Mouse (Mus musculus) brown adipose tissue, adult 24 weeks (tissue): ENCODE results near the gene Ptchd3. TPM values are rescaled to one million over a fixed set of nuclear protein-coding genes. Genes with fewer than 3 reads are reported as not detected.

Experiments used
- H3K27ac ChIP-seq: fragments of 200-500 bp; replicated peaks from 2 replicates; pipeline ENCODE4 v1.5.1; 2012; ENCODE audit warnings: low read depth, mild to moderate bottlenecking, low read length
- H3K4me1 ChIP-seq: fragments of 200-500 bp; 2 replicates; pipeline ENCODE4 v1.6.1; 2012; ENCODE audit warnings: low read length, mixed read lengths; ENCODE audit not compliant: control insufficient read depth, insufficient read depth, insufficient read length
- H3K4me3 ChIP-seq: fragments of 200-500 bp; 2 replicates; pipeline ENCODE4 v1.5.1; 2012; ENCODE audit warnings: low read depth, mild to moderate bottlenecking, low read length, moderate library complexity; ENCODE audit not compliant: insufficient read depth
- polyA plus RNA-seq: library from polyadenylated mRNA; stranded (reverse); fragments of >200 nt; gene quantifications from 2 replicates; pipeline ENCODE4 v1.2.4, GENCODE M21; 2012; ENCODE audit not compliant: missing spikeins, insufficient read depth, insufficient read length

The Ptchd3 gene
- not detected in 2 replicates for polyA plus RNA-seq

DNA sequence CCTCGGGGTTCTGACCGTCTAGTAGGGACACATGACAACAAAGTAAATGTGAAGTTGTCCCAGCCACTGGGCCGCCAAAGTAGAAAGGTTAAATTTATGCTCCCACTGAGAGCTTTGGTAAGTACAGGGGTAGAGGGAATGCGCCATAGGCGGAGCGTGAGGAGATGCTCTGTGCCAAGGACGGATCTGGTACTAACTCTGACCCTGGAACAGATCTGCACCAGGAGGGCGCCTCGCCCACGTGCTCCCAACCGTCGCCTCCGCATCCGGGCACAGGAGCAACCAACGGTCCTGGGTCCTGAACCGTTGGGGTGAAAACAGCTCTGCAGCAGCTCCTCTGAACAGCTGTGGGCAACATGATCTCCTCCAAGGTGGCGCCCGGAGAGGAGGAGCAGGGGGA, at the start of gene Ptchd3:
Gene Ptchd3 (plus strand): TSS at position 301 of the 400 bp plus-strand sequence.
- no peaks in the 10 kb centered on the region for H3K4me1 ChIP-seq
- no peak within 1 kb of the TSS for H3K27ac ChIP-seq
- H3K4me3 ChIP-seq = no peak within 1 kb of the TSS

DNA sequence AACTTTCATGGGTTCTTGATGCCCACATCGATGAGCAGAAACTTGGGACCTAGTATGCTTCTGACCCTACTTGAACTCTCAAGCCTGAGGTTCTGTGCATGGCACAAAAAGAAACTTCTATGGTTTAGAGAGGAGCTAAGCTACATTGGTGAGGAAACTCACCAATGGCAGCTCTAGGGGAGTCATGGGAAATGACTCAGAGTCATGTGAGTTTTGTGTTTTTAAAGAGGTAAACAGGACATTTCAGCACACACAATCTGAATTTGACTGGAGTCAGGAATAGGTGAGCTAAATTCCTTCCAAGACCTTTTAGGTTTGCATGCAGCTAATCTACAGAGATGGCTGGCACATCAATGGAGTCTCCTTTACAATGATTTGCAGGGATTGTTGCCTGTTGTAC, 48.2 kb upstream of the Ptchd3 start:
- Histone ChIP-seq H3K27ac (no peak overlapping the region), H3K4me1 (no peaks in the 10 kb centered on the region), H3K4me3 (no peak overlapping the region)

- H3K4me1 ChIP-seq = peaks cover 6% of the 10 kb centered on the region
- no peak overlapping the region for H3K27ac ChIP-seq
- no peak overlapping the region for H3K4me3 ChIP-seq
These were observed 42.6 kb upstream of the Ptchd3 start for GRCm38 (mm10) chr11:121787456-121787855.

- H3K4me3 ChIP-seq = no peak overlapping the region
- H3K4me1 ChIP-seq = peaks cover 6% of the 10 kb centered on the region
- H3K27ac ChIP-seq = no peak overlapping the region
These were observed 40.5 kb upstream of the Ptchd3 start for GRCm38 (mm10) chr11:121789566-121789965.

DNA sequence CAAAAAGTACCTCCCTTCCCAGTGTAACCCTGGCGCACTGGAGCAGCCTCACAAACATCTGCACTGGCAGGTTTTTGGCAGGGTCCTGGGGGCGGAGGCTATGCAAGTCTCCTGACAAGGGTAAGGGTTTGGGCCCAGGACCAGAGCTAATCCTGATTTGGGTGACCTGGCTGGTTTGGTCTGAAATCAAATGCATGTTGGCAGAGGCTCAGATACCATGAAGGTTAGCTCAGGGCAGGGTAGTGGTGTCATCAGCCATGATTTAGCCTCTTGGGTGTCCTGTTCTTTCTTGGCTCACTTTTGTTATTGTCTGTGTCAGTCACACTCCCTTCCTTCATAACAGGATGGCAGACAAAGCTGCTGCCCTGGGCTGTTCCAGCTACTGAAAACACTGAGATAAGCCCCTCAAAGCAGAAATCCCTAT, 39.4 kb upstream of the Ptchd3 start:
- Histone ChIP-seq H3K4me1 (peaks cover 6% of the 10 kb centered on the region), H3K27ac (no peak overlapping the region; the same call in 1 of the 2 replicates), H3K4me3 (no peak overlapping the region)

DNA sequence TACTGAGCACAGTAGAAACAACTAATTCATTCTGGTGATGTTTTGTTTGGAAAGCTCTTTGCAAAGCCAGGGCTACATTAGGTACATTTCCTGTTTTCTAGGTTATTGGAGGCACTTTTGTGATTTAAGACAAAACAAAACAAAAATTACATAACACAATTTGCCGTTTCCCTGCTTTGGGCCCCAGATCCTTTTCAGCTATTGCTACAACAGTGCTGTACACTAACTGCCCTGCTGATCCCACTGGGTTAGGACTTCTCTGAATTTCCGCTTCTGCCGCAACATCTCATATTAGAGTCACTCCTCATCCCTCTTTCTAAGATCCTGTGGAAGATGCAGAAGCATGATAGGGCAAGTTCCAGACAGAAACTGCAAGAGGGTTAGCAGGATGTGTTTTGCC, 38.6 kb upstream of the Ptchd3 start:
- peak overlapping the region; percentile 15; the same call in 1 of the 2 replicates for H3K27ac ChIP-seq
- H3K4me3 ChIP-seq = no peak overlapping the region
- peaks cover 6% of the 10 kb centered on the region for H3K4me1 ChIP-seq

DNA sequence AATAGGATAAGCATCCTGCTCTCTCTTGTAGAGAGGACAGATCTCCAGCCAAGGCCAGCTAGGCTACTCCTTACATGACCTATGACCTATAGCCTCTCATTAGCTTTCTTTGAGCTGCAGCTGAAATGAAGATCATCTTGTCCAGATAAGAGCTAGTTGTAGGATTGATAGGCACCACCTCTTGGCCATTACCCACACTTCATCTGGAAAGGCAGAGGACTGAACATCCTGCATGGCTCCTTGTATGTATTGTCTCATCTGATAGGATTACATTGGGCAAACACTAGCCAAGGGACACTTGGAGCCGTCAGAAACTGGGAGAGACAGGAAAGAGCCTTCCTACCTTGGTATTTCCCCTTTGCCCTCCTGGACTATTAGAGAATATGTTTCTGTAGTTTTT, 38.1 kb upstream of the Ptchd3 start:
- Histone ChIP-seq H3K4me3 (no peak overlapping the region), H3K4me1 (peaks cover 6% of the 10 kb centered on the region), H3K27ac (peak overlapping the region; percentile 15; the same call in 1 of the 2 replicates)

DNA sequence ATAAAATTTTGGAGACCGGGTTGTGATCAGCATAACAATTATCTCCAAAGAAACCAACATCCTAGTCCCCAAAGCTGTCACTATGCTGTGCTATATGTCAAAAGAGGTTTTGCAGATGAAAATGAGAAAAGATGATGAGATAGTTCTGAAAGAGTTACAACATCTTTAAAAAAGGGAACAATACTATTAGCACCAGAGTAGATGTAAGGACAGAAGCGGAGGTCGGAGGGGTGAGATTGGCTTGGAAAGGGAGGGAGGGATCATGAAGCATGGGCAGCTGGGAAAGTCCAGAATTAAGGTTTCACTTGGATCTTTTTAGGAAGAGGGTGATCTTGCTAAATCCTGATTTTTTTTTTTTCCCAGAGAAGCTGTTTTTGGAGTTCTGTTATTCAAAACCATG, 36.5 kb upstream of the Ptchd3 start:
- Histone ChIP-seq H3K4me3 (no peak overlapping the region), H3K4me1 (peaks cover 6% of the 10 kb centered on the region), H3K27ac (no peak overlapping the region; the same call in 1 of the 2 replicates)

GRCm38 (mm10) chr11:121794186-121794585, 35.9 kb upstream of the Ptchd3 start:
- Histone ChIP-seq H3K4me3 (no peak overlapping the region), H3K27ac (peak overlapping the region; percentile 50; the same call in 1 of the 2 replicates), H3K4me1 (peaks cover 6% of the 10 kb centered on the region)

DNA sequence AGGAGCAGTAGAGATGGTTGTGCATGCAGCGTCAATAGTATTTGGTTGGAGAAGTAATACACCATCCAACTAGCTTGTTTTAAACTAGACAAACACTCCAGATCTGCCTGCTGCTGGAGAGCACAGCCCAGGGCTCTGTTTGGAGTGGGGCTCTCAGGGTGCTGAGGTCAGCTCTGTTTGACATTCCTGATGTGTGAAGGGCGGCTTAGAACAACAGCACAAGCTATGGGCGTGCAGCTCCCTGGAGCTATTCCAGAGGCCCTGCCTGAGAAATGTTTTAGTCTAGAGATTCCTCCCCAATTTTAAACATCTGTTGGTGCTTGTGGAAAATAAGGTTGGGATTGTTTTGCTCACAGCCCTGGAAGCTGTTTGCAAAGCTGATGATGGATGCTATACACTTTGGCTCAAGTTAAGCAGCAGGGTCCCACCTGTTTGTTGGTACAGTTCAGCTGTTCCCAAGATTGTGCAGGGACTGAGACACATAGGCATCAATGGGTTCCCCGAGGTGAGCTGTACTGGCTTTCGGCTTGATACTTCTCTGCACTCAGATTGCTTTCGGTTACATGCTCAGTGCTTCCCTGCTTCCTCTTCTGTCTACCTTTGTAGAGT, 35.4 kb upstream of the Ptchd3 start:
- H3K27ac ChIP-seq = peak overlapping the region; percentile 39
- H3K4me3 ChIP-seq = no peak overlapping the region
- H3K4me1 ChIP-seq = peaks cover 6% of the 10 kb centered on the region

- no peak overlapping the region for H3K4me3 ChIP-seq
- peak overlapping the region; percentile 69 for H3K27ac ChIP-seq
- H3K4me1 ChIP-seq = peaks cover 1% of the 10 kb centered on the region
These were observed 34.1 kb upstream of the Ptchd3 start for GRCm38 (mm10) chr11:121795978-121796377.

GRCm38 (mm10) chr11:121798591-121798990, 31.5 kb upstream of the Ptchd3 start:
- no peaks in the 10 kb centered on the region for H3K4me1 ChIP-seq
- no peak overlapping the region for H3K4me3 ChIP-seq
- no peak overlapping the region for H3K27ac ChIP-seq

GRCm38 (mm10) chr11:121799746-121800299, 30.2 kb upstream of the Ptchd3 start:
- Histone ChIP-seq H3K4me3 (no peak overlapping the region), H3K27ac (no peak overlapping the region), H3K4me1 (no peaks in the 10 kb centered on the region)

DNA sequence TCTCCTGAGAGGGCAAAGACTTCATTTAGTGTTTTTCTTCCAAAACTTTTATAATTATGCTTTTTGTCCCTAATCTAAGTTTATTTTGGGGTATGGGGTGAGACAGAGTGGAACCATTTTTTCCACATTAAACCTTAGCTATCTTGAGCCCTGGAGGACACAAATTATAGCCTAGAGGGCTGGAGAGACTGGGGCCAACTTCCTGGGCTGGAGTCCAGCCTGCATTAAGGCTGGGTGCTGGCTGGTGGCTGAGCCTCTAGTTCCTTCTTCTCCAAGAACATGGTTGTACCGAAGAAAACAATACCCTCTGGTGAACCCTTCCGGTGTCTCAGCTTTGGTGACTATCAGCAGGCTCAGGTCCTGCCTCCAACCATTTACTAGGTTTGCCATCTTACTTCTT, 27.3 kb upstream of the Ptchd3 start:
- Histone ChIP-seq H3K4me1 (no peaks in the 10 kb centered on the region), H3K27ac (peak overlapping the region; percentile 69), H3K4me3 (no peak overlapping the region)

DNA sequence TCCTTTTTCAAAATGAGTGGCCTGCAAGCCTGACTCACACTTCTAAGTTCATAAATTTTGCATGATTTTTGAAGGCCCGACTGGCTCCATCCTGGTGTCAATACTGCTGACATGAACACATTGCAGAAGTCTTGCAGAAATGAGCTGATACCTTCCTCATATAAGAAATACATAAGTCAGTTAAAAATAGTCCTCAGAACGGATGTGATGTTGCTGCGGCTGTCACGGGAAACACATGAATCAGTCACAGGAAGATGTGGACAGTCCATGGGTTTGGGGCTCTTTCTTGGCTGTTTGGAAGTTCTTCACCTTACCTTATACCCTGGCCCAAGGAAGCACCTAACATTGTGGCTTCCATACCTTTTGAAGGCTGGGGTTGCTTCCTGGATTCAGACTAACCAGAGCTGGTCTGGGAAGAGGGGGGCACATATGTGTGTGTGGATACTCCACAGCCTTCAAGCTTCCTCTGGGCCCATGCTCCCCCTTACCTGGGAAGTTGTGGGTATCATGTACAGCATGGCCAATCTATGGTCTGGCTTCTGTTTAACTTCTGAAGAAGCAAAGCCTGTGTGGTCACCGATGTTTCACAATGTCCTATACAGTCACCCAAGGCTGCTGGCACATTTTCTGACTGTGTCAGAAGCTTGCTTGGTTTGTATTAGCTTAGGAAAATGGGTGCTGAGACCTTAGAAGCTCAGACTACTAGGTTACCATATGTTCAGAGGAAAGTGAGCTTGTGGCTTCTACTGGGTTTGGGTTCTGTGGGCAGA, 25.6 kb upstream of the Ptchd3 start:
- H3K4me3 ChIP-seq = no peak overlapping the region
- H3K27ac ChIP-seq = peak overlapping the region; percentile 85
- no peaks in the 10 kb centered on the region for H3K4me1 ChIP-seq
